Mouse (Mus musculus) heart, adult 2 months (tissue): Measurements from ENCODE around the gene Srgap1.

ENCODE experiments used
- CTCF ChIP-seq: fragments of 200-600 bp; IDR thresholded peaks from 2 replicates; pipeline ENCODE4 v1.8.1; 2022; ENCODE audit warnings: antibody characterized with exemption, mild to moderate bottlenecking, moderate library complexity
- EP300 ChIP-seq: fragments of 200-500 bp; IDR thresholded peaks from 2 replicates; pipeline ENCODE4 v1.6.1; 2011; ENCODE audit warnings: low read depth, low read length, control low read depth; ENCODE audit not compliant: insufficient read depth
- POLR2A ChIP-seq: fragments of 200-500 bp; IDR thresholded peaks from 2 replicates; pipeline ENCODE4 v1.6.1; 2011; ENCODE audit warnings: mild to moderate bottlenecking, low read depth, low read length, control low read depth; ENCODE audit not compliant: insufficient read depth

GRCm38 (mm10) chr10:122096462-122096979, 49.4 kb upstream of the Srgap1 start:
- no peak for TF ChIP-seq CTCF
- no peak for TF ChIP-seq POLR2A
- TF ChIP-seq EP300 = no peak
